Mouse (Mus musculus) left cerebral cortex, adult 6 months (tissue): Measurements from ENCODE around the gene Hist1h4n. TPM values are rescaled to one million over a fixed set of nuclear protein-coding genes. Genes with fewer than 3 reads are reported as not detected.

Experiments
- long read RNA-seq, 2 experiments: library from polyadenylated mRNA; unstranded; transcript quantifications; one replicate each; pipeline ENCODE4 v2.0.0; 2019 to 2020
- polyA plus RNA-seq: library from polyadenylated mRNA; unstranded; fragments of <200 nt; fragmentation: Nextera tagmentation; gene quantifications from 2 replicates; pipeline ENCODE4 v1.2.3, GENCODE M21; 2021

Hist1h4n gene
- 0.64 and 2.7 TPM in 2 replicates for polyA plus RNA-seq
- long read RNA-seq, experiment 1, partial matches to known transcripts: 0 of 1 reads
- long read RNA-seq, experiment 1, other reads (novel, unspliced or antisense): 0 of 1 reads
- long read RNA-seq, experiment 2: 0 reads

GRCm38 (mm10) chr13:21831418-21832394, at the start of gene Hist1h4n:
TSS of gene Hist1h4n (minus strand) at chr13:21832196.

GRCm38 (mm10) chr13:21833461-21833860, 1.5 kb upstream of the Hist1h4n start, which contains the start of the genes Hist1h2ap and Hist1h2br:
TSS of gene Hist1h2ap (minus strand) at chr13:21833507.
TSS of gene Hist1h2br (plus strand) at chr13:21833743.

GRCm38 (mm10) chr13:21811539-21811938, 20.5 kb downstream of the Hist1h4n start, which contains the start of gene Hist1h4m:
TSS of gene Hist1h4m (plus strand) at chr13:21811746.

GRCm38 (mm10) chr13:21810073-21810472, 21.9 kb downstream of the Hist1h4n start, which contains the start of the genes Hist1h2bq and Hist1h2ao:
TSS of gene Hist1h2bq (minus strand) at chr13:21810197.
TSS of gene Hist1h2ao (plus strand) at chr13:21810465.

GRCm38 (mm10) chr13:21786899-21787629, 44.9 kb downstream of the Hist1h4n start, which contains the start of the genes Hist1h2an and Hist1h2bp:
TSS of gene Hist1h2an (minus strand) at chr13:21787218.
TSS of gene Hist1h2bp (plus strand) at chr13:21787461.

GRCm38 (mm10) chr13:21783255-21783617, 48.8 kb downstream of the Hist1h4n start, which contains the start of gene Hist1h3i:
TSS of gene Hist1h3i (minus strand) at chr13:21783370.

Other genes with a start within 250 kb of the Hist1h4n start
- gene Olfr1362, start 218.2 kb downstream of the Hist1h4n start, polyA plus RNA-seq: not detected in 2 replicates
- not detected in 2 replicates for gene Olfr11, start 189.7 kb downstream of the Hist1h4n start, polyA plus RNA-seq
- gene Olfr1361, start 168.8 kb downstream of the Hist1h4n start, polyA plus RNA-seq: not detected in 2 replicates
- not detected in 2 replicates for gene Olfr1360, start 154.8 kb downstream of the Hist1h4n start, polyA plus RNA-seq
- gene Olfr1359, start 134.1 kb downstream of the Hist1h4n start, polyA plus RNA-seq: not detected in 2 replicates
- gene Hist1h2bl, start 116.1 kb downstream of the Hist1h4n start, polyA plus RNA-seq: not detected in 2 replicates
- not detected in 2 replicates for gene Hist1h2ai, start 115.8 kb downstream of the Hist1h4n start, polyA plus RNA-seq
- not detected in 2 replicates for gene Hist1h3h, start 114.5 kb downstream of the Hist1h4n start, polyA plus RNA-seq
- not detected in 2 replicates for gene Hist1h2bm, start 110.2 kb downstream of the Hist1h4n start, polyA plus RNA-seq
- 0.83 and 0.92 TPM in 2 replicates for gene Hist1h4j, start 97.1 kb downstream of the Hist1h4n start, polyA plus RNA-seq
- 0.70 and 3.0 TPM in 2 replicates for gene Hist1h4k, start 81.7 kb downstream of the Hist1h4n start, polyA plus RNA-seq
- gene Hist1h2ak, start 78.4 kb downstream of the Hist1h4n start, polyA plus RNA-seq: 1.8 TPM in 1 of 2 replicates, not detected in the other
- gene Hist1h2bn, start 78.1 kb downstream of the Hist1h4n start, polyA plus RNA-seq: 1.0 and 2.3 TPM in 2 replicates
- 0.59 and 0.97 TPM in 2 replicates for gene Hist1h1b, start 51.6 kb downstream of the Hist1h4n start, polyA plus RNA-seq
- gene Hist1h3i, start 48.8 kb downstream of the Hist1h4n start, polyA plus RNA-seq: 1.7 and 2.9 TPM in 2 replicates
- 2.4 TPM in 1 of 2 replicates, not detected in the other for gene Hist1h2an, start 45.0 kb downstream of the Hist1h4n start, polyA plus RNA-seq
- gene Hist1h2bp, start 44.7 kb downstream of the Hist1h4n start, polyA plus RNA-seq: not detected in 2 replicates
- 0.40 and 1.2 TPM in 2 replicates for gene Hist1h2bq, start 22.0 kb downstream of the Hist1h4n start, polyA plus RNA-seq
- gene Hist1h2ao, start 21.7 kb downstream of the Hist1h4n start, polyA plus RNA-seq: not detected in 2 replicates
- gene Hist1h4m, start 20.4 kb downstream of the Hist1h4n start, polyA plus RNA-seq: 1.8 and 3.3 TPM in 2 replicates
- 68.6 TPM in 2 replicates for gene Hist1h2ap, start 1.3 kb upstream of the Hist1h4n start, polyA plus RNA-seq
- gene Hist1h2br, start 1.5 kb upstream of the Hist1h4n start, polyA plus RNA-seq: not detected in 2 replicates
- gene Zfp184, start 112.9 kb upstream of the Hist1h4n start, polyA plus RNA-seq: 1.6 and 2.5 TPM in 2 replicates
- 0.10 TPM in 1 of 2 replicates, not detected in the other for gene Pom121l2, start 149.0 kb upstream of the Hist1h4n start, polyA plus RNA-seq
- 1.7 and 1.9 TPM in 2 replicates for gene Prss16, start 177.5 kb upstream of the Hist1h4n start, polyA plus RNA-seq
- gene Hist1h2ah, start 203.4 kb upstream of the Hist1h4n start, polyA plus RNA-seq: not detected in 2 replicates
- gene Hist1h2bk, start 203.7 kb upstream of the Hist1h4n start, polyA plus RNA-seq: not detected in 2 replicates
- gene Hist1h4i, start 209.2 kb upstream of the Hist1h4n start, polyA plus RNA-seq: 6.4 and 6.7 TPM in 2 replicates
- gene Hist1h2ag, start 210.7 kb upstream of the Hist1h4n start, polyA plus RNA-seq: not detected in 2 replicates
- gene Hist1h2bj, start 211.0 kb upstream of the Hist1h4n start, polyA plus RNA-seq: 0.67 TPM in 1 of 2 replicates, not detected in the other